In the genomic region with DNA sequence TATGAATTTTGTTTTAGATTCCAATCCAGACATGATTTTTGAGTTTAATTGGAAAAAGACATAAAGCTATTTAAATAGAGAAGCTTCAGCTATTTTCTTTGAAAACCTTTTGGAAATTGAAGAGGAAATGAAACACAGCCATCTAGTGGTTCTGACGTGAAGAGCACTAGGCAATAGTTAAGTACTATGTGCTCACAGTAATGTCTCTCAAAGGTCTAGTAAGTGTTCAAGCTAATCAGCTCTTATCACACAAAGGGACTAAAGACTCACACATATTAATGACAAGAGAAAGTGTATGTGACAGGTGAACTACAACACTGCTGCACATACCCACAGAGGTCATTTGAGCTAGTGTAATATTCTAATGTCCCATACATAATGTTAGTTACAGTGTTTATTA, we compare ENCODE assay signal across 13 mouse cellular contexts. TPM values are rescaled to one million over a fixed set of nuclear protein-coding genes. Genes with fewer than 3 reads are reported as not detected.
DNase-seq lines count a peak whose midpoint lies in the region; ATAC-seq and TF ChIP-seq lines count a peak whose summit lies in the region.
"Had no signal": no experiment of that assay in that cellular context is flagged by ENCODE, and none has a peak within 500 bp of the region (broad histone marks: within the 10 kb centered on the region; RNA-seq: fewer than 3 reads in every experiment).

No protein-coding gene starts in this region.

- no peak overlapping the region for H3K27ac ChIP-seq in lung, postnatal 0 days (ENCODE audit: low read length)
- H3K27ac ChIP-seq: neural tube, embryonic 12.5 days had no signal

- no peaks in the 10 kb centered on the region for H3K36me3 ChIP-seq in lung, postnatal 0 days (ENCODE audit: insufficient read depth, low read length)
- no peaks in the 10 kb centered on the region for H3K36me3 ChIP-seq in splenic B cell, adult 2 months (ENCODE audit: control insufficient read depth, insufficient read depth, low read length, poor library complexity, severe bottlenecking)
- H3K36me3 ChIP-seq: neural tube, embryonic 12.5 days had no signal

- H3K4me1 ChIP-seq in lung, postnatal 0 days (ENCODE audit: insufficient read depth, low read depth, low read length) = no peaks in the 10 kb centered on the region
- H3K4me1 ChIP-seq: neural tube, embryonic 12.5 days had no signal

- TF ChIP-seq EP300 in lung, postnatal 0 days (IDR thresholded peaks at IDR 0.05) = no peak

- peak; percentile 53 for TF ChIP-seq CTCF in lung, postnatal 0 days (IDR thresholded peaks at IDR 0.05)

- peak; percentile 27 for DNase-seq in heart, adult 11 months
- DNase-seq in heart, postnatal 4 days = no peak
- peak; percentile 59 for DNase-seq in lung, postnatal 0 days (ENCODE audit: low spot score)
- DNase-seq in lung, postnatal 4 days = no peak
- DNase-seq in brain, embryonic 18.5 days (ENCODE audit: low read depth, low spot score) = peak; percentile 22
- DNase-seq in splenic B cell, adult 2 months (ENCODE audit: low read depth, low spot score) = peak; percentile 13
- DNase-seq in cerebellum, adult 11 months = no peak
- no peak for DNase-seq in natural killer cell, adult 2 months (ENCODE audit: low spot score in 2 of 2)
- DNase-seq: adrenal gland, adult 8-10 months; heart, postnatal 10 days; lung, postnatal 14 days; thymus, postnatal 4 days had no signal

- 13% methylated on average over 1 of the region's 1 CpGs for WGBS in lung, postnatal 0 days

- no peak overlapping the region for H3K4me2 ChIP-seq in lung, postnatal 0 days (replicated peaks; ENCODE audit: low read depth, low read length)
- H3K4me2 ChIP-seq: neural tube, embryonic 12.5 days had no signal

- H3K4me3 ChIP-seq in lung, postnatal 0 days (ENCODE audit: low read depth, low read length) = no peak overlapping the region
- H3K4me3 ChIP-seq: neural tube, embryonic 12.5 days had no signal

- no peaks in the 10 kb centered on the region for H3K27me3 ChIP-seq in lung, postnatal 0 days (replicated peaks; ENCODE audit: insufficient read depth, low read length)
- H3K27me3 ChIP-seq in splenic B cell, adult 2 months (ENCODE audit: control insufficient read depth, insufficient read depth, low read length, poor library complexity, severe bottlenecking) = no peaks in the 10 kb centered on the region
- H3K27me3 ChIP-seq: neural tube, embryonic 12.5 days had no signal

- no peak overlapping the region for H3K9ac ChIP-seq in lung, postnatal 0 days (replicated peaks; ENCODE audit: low read depth)
- H3K9ac ChIP-seq: neural tube, embryonic 12.5 days had no signal

- H3K9me3 ChIP-seq in lung, postnatal 0 days (ENCODE audit: low read length) = no peaks in the 10 kb centered on the region
- H3K9me3 ChIP-seq: neural tube, embryonic 12.5 days had no signal

- no peak for ATAC-seq in lung, postnatal 0 days

RNA-seq across cellular contexts. Expression of a gene that starts 54.8 kb away (rescaled TPM):
- 1 to 10 TPM; 1.4 to 1.5 TPM for total RNA-seq in heart, postnatal 4 days (2021)
- polyA plus RNA-seq in lung, postnatal 0 days (2015; fragmentation: Nextera tagmentation; extraction: Ambion mirVana) = 2.0 and 3.3 TPM in 2 replicates

Comparison
In these comparisons a context has a peak if more than half of its experiments do, and no peak if none do; other contexts are left out.
1. DNase-seq: peak in heart, adult 11 months (single experiment), lung, postnatal 0 days (single experiment), brain, embryonic 18.5 days (single experiment) and splenic B cell, adult 2 months (single experiment); none in heart, postnatal 4 days (single experiment), lung, postnatal 4 days (0 of 2), cerebellum, adult 11 months (single experiment) and natural killer cell, adult 2 months (0 of 2).